Mouse (Mus musculus) heart, embryonic 13.5 days (tissue): Measurements from ENCODE around the gene Gclm. TPM values are rescaled to one million over a fixed set of nuclear protein-coding genes. Genes with fewer than 3 reads are reported as not detected.
"Not testable (repeated sequence)": the region's sequence is repeated elsewhere in the genome, so short reads cannot be mapped to it uniquely, and the experiment has no call there.

Experiments used
- ATAC-seq: fragments of 200-750 bp; cut with Nextera tagmentation; 2 replicates; pipeline ENCODE4 v1.8.0; 2017; ENCODE audit warnings: moderate TSS enrichment; ENCODE audit not compliant: insufficient number of reproducible peaks, low FRiP score, low TSS enrichment; ENCODE audit errors: extremely low read depth
- H3K27ac ChIP-seq: fragments of 300-500 bp; sonication (generic); replicated peaks from 2 replicates; pipeline ENCODE4 v1.5.1; 2015; ENCODE audit warnings: moderate library complexity, mild to moderate bottlenecking, inconsistent platforms
- H3K27me3 ChIP-seq: fragments of 300-500 bp; sonication (generic); replicated peaks from 2 replicates; pipeline ENCODE4 v1.6.1; 2015; ENCODE audit warnings: mild to moderate bottlenecking, inconsistent platforms
- H3K36me3 ChIP-seq: fragments of 300-500 bp; sonication (generic); 2 replicates; pipeline ENCODE4 v1.6.1; 2015; ENCODE audit warnings: mild to moderate bottlenecking, inconsistent platforms
- H3K4me1 ChIP-seq: fragments of 300-500 bp; sonication (generic); 2 replicates; pipeline ENCODE4 v1.6.1; 2015; ENCODE audit warnings: inconsistent platforms
- H3K4me2 ChIP-seq: fragments of 300-500 bp; sonication (generic); 2 replicates; pipeline ENCODE4 v1.6.1; 2015; ENCODE audit warnings: inconsistent platforms, mild to moderate bottlenecking, moderate library complexity
- H3K4me3 ChIP-seq: fragments of 300-500 bp; sonication (generic); 2 replicates; pipeline ENCODE4 v1.5.1; 2015; ENCODE audit warnings: moderate library complexity, mild to moderate bottlenecking, inconsistent platforms
- H3K9ac ChIP-seq: fragments of 300-500 bp; sonication (generic); 2 replicates; pipeline ENCODE4 v1.6.1; 2015; ENCODE audit warnings: inconsistent platforms, mild to moderate bottlenecking, moderate library complexity
- H3K9me3 ChIP-seq: fragments of 300-500 bp; sonication (generic); 2 replicates; pipeline ENCODE4 v1.6.1; 2016; ENCODE audit warnings: inconsistent platforms
- WGBS: fragments of 180-500 bp; shearing (Covaris S2); methylation state at CpG from one replicate; pipeline ENCODE4 v1.1.7; 2015; ENCODE audit warnings: mixed read lengths; 5-methylcytosine and 5-hydroxymethylcytosine counted together
- polyA plus RNA-seq: library from polyadenylated mRNA; unstranded; fragments of >200 nt; fragmentation: Nextera tagmentation; extraction: Ambion mirVana; gene quantifications from 2 replicates; pipeline ENCODE4 v1.2.1, GENCODE M21; 2015

The Gclm gene
- polyA plus RNA-seq, 1 experiment from 2014 or later: 90.0 TPM

- Histone ChIP-seq H3K36me3 (peaks cover 35% of the 10 kb centered on the region), H3K27me3 (no peaks in the 10 kb centered on the region), H3K9ac (peak overlapping the region; percentile 78), H3K4me3 (peak overlapping the region; percentile 91), H3K4me1 (peaks cover 36% of the 10 kb centered on the region), H3K4me2 (peak overlapping the region; percentile 86), H3K9me3 (no peaks in the 10 kb centered on the region), H3K27ac (0 out of 2 replicates have a peak overlapping the region, but pooled peaks have one; percentile 43)
- WGBS: 13% methylated on average over 19 of the region's 20 CpGs
- no peak for ATAC-seq
These were observed 28.3 kb downstream of the Gclm start for GRCm38 (mm10) chr3:122273407-122274240.

- Histone ChIP-seq H3K9me3 (no peaks in the 10 kb centered on the region), H3K4me3 (peak within 1 kb of the TSS; percentile 91), H3K36me3 (peaks cover 43% of the 10 kb centered on the region), H3K27me3 (no peaks in the 10 kb centered on the region), H3K4me2 (peak within 1 kb of the TSS; percentile 86), H3K9ac (peak within 1 kb of the TSS; percentile 98), H3K27ac (peak within 1 kb of the TSS; percentile 73), H3K4me1 (peaks cover 36% of the 10 kb centered on the region)
- peak; percentile 85 for ATAC-seq
- WGBS: under 1% methylated on average over 57 of the region's 57 CpGs
These were observed 29.1 kb downstream of the Gclm start, which contains the start of gene Dnttip2 for GRCm38 (mm10) chr3:122274241-122275024. TSS of gene Dnttip2 (plus strand) at chr3:122274388.

GRCm38 (mm10) chr3:122275111-122275510 is 29.8 kb downstream of the Gclm start:
- no peak for ATAC-seq
- Histone ChIP-seq H3K4me1 (peaks cover 36% of the 10 kb centered on the region), H3K4me2 (peak overlapping the region; percentile 86), H3K9me3 (no peaks in the 10 kb centered on the region), H3K36me3 (peaks cover 50% of the 10 kb centered on the region), H3K27ac (no peak overlapping the region), H3K9ac (peak overlapping the region; percentile 98), H3K4me3 (peak overlapping the region; percentile 91), H3K27me3 (no peaks in the 10 kb centered on the region)
- 74% methylated on average over 10 of the region's 10 CpGs for WGBS

- H3K36me3 ChIP-seq: peaks cover 38% of the 10 kb centered on the region
- no peaks in the 10 kb centered on the region for H3K9me3 ChIP-seq
- H3K4me1 ChIP-seq: peaks cover 17% of the 10 kb centered on the region
- no peak overlapping the region for H3K9ac ChIP-seq
- H3K27me3 ChIP-seq: no peaks in the 10 kb centered on the region
- no peak overlapping the region for H3K4me2 ChIP-seq
- 72% methylated on average over 5 of the region's 5 CpGs for WGBS
- H3K4me3 ChIP-seq: no peak overlapping the region
- no peak overlapping the region for H3K27ac ChIP-seq
- no peak for ATAC-seq
These were observed 41.8 kb downstream of the Gclm start for GRCm38 (mm10) chr3:122287195-122287594.

- no peaks in the 10 kb centered on the region for H3K27me3 ChIP-seq
- H3K27ac ChIP-seq: no peak overlapping the region
- no peak overlapping the region for H3K9ac ChIP-seq
- H3K4me2 ChIP-seq: no peak overlapping the region
- no peak overlapping the region for H3K4me3 ChIP-seq
- 79% methylated on average over 5 of the region's 5 CpGs for WGBS
- ATAC-seq: no peak
- peaks cover 22% of the 10 kb centered on the region for H3K36me3 ChIP-seq
- no peaks in the 10 kb centered on the region for H3K9me3 ChIP-seq
- H3K4me1 ChIP-seq: peaks cover 21% of the 10 kb centered on the region
These were observed 43.3 kb downstream of the Gclm start for GRCm38 (mm10) chr3:122288613-122289195.

- H3K9ac ChIP-seq, ATAC-seq, H3K27ac ChIP-seq, H3K4me2 ChIP-seq, H3K27me3 ChIP-seq, H3K4me3 ChIP-seq, H3K9me3 ChIP-seq: not testable (repeated sequence)
- 68% methylated on average over 4 of the region's 4 CpGs for WGBS
- H3K4me1 ChIP-seq: peaks cover 24% of the 10 kb centered on the region
- peaks cover 16% of the 10 kb centered on the region for H3K36me3 ChIP-seq
These were observed 44.0 kb downstream of the Gclm start for GRCm38 (mm10) chr3:122289344-122289743.

- H3K9ac ChIP-seq: no peak overlapping the region
- H3K4me2 ChIP-seq: no peak overlapping the region
- H3K27me3 ChIP-seq: no peaks in the 10 kb centered on the region
- 59% methylated on average over 7 of the region's 7 CpGs for WGBS
- H3K36me3 ChIP-seq: peaks cover 4% of the 10 kb centered on the region
- H3K4me1 ChIP-seq: peaks cover 33% of the 10 kb centered on the region
- H3K27ac ChIP-seq: peak overlapping the region; percentile 94
- no peak for ATAC-seq
- H3K4me3 ChIP-seq: no peak overlapping the region
- H3K9me3 ChIP-seq: no peaks in the 10 kb centered on the region
These were observed 45.3 kb downstream of the Gclm start for GRCm38 (mm10) chr3:122290696-122291095.

- no peaks in the 10 kb centered on the region for H3K9me3 ChIP-seq
- peak overlapping the region; percentile 94 for H3K27ac ChIP-seq
- peak overlapping the region; percentile 79 for H3K4me2 ChIP-seq
- H3K4me1 ChIP-seq: peaks cover 34% of the 10 kb centered on the region
- no peaks in the 10 kb centered on the region for H3K36me3 ChIP-seq
- peak overlapping the region; percentile 94 for H3K9ac ChIP-seq
- 30% methylated on average over 12 of the region's 12 CpGs for WGBS
- H3K4me3 ChIP-seq: peak overlapping the region; percentile 90
- H3K27me3 ChIP-seq: no peaks in the 10 kb centered on the region; the same call in 1 of the 2 replicates
- no peak for ATAC-seq
These were observed 46.5 kb downstream of the Gclm start for GRCm38 (mm10) chr3:122291828-122292227.

- peak overlapping the region; percentile 94 for H3K9ac ChIP-seq
- peak overlapping the region; percentile 79 for H3K4me2 ChIP-seq
- peak overlapping the region; percentile 90 for H3K4me3 ChIP-seq
- peaks cover 34% of the 10 kb centered on the region for H3K4me1 ChIP-seq
- 6% methylated on average over 53 of the region's 54 CpGs for WGBS
- peaks cover 3% of the 10 kb centered on the region; the same call in 1 of the 2 replicates for H3K27me3 ChIP-seq
- H3K27ac ChIP-seq: peak overlapping the region; percentile 94
- no peaks in the 10 kb centered on the region for H3K9me3 ChIP-seq
- ATAC-seq: peak; percentile 74
- no peaks in the 10 kb centered on the region for H3K36me3 ChIP-seq
These were observed 47.2 kb downstream of the Gclm start for GRCm38 (mm10) chr3:122292300-122293222.

GRCm38 (mm10) chr3:122293223-122293953 is 48.0 kb downstream of the Gclm start:
- Histone ChIP-seq H3K4me2 (peak overlapping the region; percentile 79), H3K27me3 (peaks cover 7% of the 10 kb centered on the region; the same call in 1 of the 2 replicates), H3K27ac (peak overlapping the region; percentile 94), H3K9me3 (no peaks in the 10 kb centered on the region), H3K4me3 (peak overlapping the region; percentile 90), H3K9ac (peak overlapping the region; percentile 94), H3K36me3 (no peaks in the 10 kb centered on the region), H3K4me1 (peaks cover 34% of the 10 kb centered on the region)
- peak; percentile 82 for ATAC-seq
- 0% methylated on average over 98 of the region's 105 CpGs for WGBS
